Mouse (Mus musculus) frontal cortex, postnatal 14 days (tissue): ENCODE measurements around the gene H2afx.
"Not testable (repeated sequence)": the region's sequence is repeated elsewhere in the genome, so short reads cannot be mapped to it uniquely, and the experiment has no call there.

ENCODE experiments used
- DNase-seq, 2 experiments: peaks; one replicate each; pipeline ENCODE4 v3.0.0; 2022; ENCODE audit warnings: low spot score in 2 of 2

Gene H2afx

DNA sequence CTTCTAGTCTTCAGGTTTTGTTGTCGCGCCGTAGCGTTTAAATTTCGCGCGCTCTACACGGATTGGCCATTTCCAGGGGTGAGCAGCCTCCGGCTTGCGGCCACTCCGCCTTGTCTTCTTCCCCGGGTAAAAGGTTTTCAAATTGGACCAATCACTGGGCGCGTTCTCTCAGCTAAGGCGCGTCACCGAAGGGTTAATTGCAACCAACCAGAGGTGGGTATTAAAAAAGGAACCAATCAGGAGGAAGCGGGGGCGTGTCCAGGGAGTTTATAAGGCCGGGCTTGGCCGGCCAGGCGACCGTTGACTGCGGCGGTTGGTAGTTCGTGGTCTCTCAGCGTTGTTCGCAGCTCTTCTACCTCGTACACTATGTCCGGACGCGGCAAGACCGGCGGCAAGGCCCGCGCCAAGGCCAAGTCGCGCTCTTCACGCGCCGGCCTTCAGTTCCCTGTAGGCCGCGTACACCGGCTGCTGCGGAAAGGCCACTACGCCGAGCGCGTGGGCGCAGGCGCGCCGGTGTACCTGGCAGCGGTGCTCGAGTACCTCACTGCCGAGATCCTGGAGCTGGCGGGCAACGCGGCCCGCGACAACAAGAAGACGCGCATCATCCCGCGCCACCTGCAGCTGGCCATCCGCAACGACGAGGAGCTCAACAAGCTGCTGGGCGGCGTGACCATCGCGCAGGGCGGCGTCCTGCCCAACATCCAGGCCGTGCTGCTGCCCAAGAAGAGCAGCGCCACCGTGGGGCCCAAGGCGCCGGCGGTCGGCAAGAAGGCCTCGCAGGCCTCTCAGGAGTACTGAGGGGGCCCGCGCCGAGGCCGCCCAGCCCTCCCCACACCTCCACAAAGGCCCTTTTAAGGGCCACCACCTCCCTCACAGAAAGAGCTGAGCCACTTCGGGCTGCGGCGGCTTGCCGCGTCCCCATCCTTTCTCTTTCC lies at the start of gene H2afx:
Gene H2afx, plus strand, starts transcription at position 299 of the 935 bp plus-strand sequence.
- peak; percentile 99 for DNase-seq

GRCm38 (mm10) chr9:44286256-44286850 lies 48.1 kb upstream of the H2afx start:
- DNase-seq = no peak

GRCm38 (mm10) chr9:44287003-44287400 lies 47.5 kb upstream of the H2afx start:
- no peak for DNase-seq

DNA sequence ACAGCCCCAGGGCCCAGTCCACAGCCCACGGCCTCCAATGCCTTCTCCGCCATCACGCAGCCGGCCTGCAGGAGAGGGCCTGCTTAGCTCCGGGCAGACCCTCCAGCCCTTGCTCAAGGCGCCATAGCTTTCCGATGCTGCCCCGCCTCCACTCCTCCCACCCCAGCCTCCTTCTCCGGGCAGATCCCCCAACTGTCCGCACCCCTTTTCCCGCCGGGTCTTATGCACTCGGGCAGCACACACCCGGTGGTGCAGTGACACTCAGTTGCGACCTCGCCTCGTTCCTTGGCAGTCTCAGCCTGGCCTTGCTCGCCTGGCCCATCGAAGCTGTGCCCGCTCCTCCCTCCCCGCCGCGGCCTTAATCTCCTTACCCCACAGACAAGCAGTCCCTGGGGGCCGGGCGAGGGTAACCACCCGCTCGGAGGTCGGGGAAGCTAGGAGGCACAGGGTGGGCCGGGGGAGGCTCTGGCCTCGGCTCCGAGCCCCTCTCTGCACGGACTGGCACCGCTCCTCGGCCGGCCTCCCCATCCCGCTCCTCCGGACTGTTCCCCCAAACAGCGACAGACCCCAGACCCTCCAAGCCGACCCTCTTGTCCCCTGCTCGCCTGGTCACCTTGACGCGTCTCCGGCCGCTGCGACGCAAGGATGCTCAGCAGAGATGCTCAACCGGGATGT lies 47.0 kb upstream of the H2afx start:
- peak in 1 of 2 experiments; percentile 33 for DNase-seq

DNA sequence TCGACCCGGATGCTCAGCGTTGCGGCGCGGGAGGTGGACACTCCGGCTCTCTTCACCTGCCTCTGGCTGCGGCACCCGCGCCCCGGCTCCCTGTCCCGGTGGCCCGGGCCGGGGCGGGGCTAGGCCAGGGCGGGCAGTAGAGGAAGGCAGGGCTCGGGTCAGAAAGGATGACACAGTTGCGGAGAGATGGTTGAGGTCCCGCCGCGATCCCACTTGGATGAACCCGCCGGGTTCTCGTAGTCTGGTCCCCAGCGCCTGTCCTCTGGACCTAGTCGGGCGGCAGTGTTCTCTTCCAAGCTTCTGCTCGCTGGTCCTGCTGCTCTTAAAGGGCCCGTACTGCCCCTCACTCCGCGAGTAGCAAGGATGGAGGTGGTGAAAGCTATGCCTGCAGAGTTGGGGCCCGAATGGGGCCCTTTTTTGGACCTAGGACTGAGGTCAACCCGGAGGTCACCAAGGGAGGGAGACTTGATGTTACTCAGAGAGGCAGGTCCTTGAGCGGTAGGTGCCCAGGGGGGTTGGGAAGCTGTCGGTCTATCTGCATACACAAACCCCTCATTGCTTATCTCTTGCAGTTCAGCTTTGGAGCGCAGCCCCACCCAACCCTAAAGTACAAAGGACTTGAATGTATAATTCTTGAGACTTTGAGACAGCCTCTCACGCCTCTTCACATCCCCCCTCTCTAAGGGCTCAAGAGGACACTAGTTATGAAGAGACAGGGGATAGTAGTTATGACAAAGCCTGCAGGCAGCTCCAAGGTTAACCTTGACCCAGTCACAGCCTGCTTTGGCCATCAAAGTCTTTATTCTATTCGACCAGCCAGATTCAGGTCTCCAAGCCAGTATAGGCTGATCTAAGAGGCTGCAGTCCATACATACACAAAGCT lies 46.2 kb upstream of the H2afx start, which contains the start of gene Abcg4:
Gene Abcg4, minus strand, starts transcription at position 540 of the 883 bp plus-strand sequence.
- peak in 1 of 2 experiments; percentile 53 for DNase-seq

DNA sequence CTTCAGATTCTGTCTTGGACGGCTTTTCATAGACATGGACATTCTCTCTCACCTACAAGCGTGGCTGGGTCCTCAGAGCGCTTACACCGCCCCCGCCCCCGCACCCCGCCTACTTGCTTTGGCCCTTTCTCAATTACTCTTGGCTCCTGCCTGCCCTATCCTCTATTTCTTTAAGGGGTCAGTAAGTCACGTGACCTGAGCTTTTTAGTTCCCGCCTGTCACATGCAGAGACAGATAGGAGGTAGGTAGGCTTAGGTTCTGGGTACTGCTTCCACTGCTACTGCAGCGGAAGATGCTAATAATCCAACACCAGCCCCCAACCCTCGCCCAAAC lies 45.6 kb upstream of the H2afx start:
- DNase-seq = no peak

DNA sequence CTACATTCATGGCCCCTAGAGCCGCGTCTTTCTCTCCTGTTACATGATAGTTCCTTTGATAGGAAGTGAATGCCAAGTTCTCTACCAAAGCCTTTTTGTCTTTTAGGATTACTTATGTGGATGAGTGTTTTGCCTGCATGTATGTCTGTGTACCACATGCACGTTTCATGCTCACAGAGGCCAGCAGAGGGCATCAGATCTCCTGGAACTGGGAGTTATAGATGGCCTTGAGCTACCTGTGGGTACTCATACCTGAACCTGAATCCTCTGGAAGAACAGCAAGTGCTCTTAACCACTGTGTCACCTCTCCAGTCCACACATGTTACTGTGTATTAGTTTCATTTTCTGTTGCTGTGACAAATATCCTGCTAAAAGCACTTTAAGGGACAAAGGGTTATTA lies 42.0 kb upstream of the H2afx start:
- no peak for DNase-seq

- DNase-seq = not testable (repeated sequence)
These were observed 34.5 kb upstream of the H2afx start for GRCm38 (mm10) chr9:44300001-44300400.

DNA sequence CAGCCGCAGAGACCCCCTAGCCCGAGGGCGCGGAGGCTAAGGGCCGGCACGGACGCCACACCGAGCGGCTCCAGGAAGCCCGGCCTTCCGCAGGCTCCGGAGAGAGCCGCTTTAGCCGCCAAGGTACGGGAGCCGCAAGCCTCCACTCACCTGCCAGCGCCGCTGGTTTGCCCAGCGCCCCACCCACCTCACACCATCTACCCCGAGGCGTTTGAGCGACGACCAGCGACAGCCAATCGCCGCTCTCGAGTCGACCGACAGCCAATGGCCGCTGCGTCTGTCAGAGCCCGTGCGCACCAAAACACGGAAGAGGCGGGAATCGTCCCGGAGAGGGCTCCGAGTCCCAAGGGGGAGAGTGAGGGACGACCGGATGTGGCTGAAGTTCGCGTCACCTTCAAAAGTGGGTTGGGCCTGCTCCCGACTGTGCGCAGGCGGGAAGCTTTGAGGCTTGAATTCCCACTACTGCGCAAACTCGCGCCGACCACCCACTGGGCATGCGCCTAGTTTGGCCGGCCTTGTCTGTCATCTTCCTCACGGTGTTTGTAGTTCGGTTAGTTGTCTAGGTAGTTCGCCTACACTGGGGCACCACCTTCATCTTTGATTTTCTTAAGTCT lies 28.9 kb upstream of the H2afx start, which contains the start of gene Hinfp:
Gene Hinfp, minus strand, starts transcription at position 206 of the 614 bp plus-strand sequence.
- DNase-seq = peak; percentile 96 to 98

DNA sequence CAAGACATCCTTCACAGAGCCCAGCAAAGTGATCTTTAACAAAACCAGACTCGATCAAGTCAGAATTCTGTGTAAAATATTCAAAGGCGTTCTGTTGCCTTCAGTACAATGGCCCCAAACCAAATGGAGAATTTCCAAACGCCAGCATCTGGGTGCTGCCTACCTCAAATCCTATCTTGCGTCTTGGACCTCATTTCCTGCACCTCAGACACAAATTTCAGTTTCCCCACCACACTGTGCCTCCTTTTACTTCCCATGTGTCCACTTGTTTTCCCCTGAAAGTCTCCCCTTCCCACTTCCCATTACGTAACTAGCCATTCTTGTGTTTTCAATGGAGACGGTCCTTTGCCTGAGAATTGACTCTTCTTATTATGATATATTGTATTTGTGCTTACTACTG lies 28.0 kb upstream of the H2afx start:
- DNase-seq = no peak

GRCm38 (mm10) chr9:44307248-44307647 lies 27.2 kb upstream of the H2afx start:
- DNase-seq = no peak

- DNase-seq = no peak
These were observed 24.7 kb upstream of the H2afx start for GRCm38 (mm10) chr9:44309756-44310155.

DNA sequence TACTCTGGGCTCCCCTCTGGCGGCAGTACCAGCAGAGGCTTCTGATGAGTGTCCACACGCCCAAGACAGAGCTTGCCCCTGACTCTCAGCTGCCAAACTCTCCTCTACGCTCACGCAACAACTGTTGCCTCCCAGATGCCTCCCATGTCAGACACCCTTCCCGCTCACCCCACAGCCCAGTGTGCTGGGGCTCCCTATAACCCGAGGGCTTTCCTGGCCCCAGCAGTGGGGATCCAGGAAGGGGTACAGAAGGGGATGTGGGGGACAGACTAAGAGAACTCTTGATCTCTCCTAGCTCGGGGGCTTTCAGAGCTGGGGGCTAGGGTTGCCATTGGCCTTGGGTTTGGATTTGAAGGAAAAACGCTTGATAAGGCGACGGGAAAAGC lies 23.8 kb upstream of the H2afx start:
- no peak for DNase-seq

DNA sequence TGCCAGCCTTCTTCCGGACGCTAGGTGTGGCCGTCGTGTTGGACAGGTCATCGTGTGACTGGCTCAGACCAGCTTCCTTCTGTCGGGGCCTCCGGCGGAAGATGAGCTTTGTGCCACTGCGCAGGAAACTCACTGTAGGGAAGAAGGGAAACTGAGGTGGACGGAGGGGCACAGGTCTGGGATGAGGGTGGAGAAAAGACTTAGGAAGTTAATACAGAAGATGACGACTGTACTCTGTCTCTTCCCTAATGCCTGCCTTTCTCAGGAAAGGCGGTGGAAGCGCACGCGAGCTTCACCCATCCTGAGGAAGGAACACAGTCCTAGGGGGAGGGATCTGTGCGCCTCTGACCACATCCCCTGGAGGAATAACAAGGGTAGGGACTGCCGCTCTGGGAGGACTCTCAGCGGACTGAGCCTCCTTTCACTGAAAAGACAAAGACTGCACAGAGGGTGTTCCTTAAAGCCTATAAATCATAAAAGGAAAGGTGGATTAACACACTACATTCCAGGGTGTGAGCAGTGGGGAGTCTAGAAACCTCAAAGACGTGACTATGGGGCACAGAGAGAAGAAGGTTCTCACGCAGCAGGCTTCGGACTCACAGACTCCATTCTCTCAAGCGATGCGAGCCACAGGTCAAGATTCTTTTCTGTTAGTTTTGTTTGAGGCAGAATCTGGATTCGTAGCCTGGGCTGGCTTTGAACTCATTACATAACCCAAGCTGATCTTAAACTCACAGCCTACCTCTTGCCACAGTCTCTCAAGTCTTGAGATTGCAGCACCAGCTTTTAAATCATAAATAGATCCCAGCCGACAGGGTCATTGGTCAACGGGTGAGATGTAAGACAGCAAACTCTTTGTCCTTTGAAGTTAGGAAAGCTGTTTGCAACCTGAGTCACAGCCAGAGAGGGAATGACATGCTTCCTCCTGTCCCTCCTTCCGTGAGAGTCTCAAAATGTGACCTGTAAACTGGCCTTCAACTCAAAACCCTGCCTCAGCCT lies 23.1 kb upstream of the H2afx start:
- no peak for DNase-seq

DNA sequence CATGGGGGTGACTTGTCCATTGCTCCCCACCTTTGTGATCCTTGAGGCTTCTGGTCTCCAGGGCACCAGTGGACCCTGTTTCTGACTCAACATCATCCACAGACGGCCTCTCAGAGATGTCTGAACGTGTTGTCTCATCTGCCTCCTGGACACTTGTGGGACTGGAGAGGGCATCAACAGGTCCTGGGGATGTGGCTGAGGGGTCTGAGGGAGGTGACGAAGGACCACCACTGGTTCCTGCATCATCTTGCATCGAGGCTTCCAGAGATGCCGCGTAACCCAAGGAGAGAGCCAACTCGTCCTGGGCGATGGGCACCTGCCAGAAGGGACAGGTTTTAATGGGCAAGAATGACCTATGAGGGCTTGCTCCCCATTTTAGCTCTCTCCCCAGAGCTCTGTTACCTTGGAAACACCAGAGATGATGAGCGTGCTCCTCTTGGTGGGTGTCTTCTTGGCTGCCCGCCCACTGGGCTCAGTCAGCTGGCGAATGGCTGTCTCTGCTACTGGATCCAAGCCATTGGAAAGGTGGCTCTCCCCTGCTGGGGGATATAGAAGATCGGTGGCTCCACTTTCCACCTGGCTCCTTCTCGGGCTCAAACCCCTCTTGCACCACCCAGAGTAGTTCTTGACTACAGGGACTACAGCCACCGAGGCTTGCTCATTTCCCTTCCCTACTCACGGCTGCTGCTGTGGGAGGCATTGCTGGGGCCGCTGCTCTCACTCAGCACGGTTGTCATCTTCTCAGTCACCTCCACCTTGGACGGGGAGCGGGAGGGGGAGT lies 20.8 kb upstream of the H2afx start:
- peak; percentile 72 to 73 for DNase-seq

DNA sequence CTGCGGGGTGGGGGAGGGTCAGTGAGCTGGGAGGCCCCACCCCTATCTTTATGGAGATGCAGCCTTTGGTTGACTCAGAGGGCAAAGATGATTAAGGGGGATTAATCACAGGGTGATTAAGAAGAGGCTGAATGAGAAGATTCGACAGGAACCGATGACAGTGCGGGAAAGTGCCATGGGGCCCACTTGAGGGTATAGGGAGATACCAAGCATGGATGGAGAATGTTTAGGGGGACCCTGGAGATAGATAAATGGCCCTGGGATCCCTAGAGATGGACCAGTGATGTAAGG lies 20.3 kb upstream of the H2afx start:
- no peak for DNase-seq

GRCm38 (mm10) chr9:44314910-44315309 lies 19.6 kb upstream of the H2afx start:
- no peak for DNase-seq

- no peak for DNase-seq
These were observed 17.0 kb upstream of the H2afx start for GRCm38 (mm10) chr9:44317452-44317851.
